Mouse (Mus musculus): Measurements from ENCODE around the gene Ppp4r4. TPM values are rescaled to one million over a fixed set of nuclear protein-coding genes. Genes with fewer than 3 reads are reported as not detected.

Ppp4r4 gene
- polyA plus RNA-seq, 1 experiment from 2014 or later = 1.8 TPM

DNA sequence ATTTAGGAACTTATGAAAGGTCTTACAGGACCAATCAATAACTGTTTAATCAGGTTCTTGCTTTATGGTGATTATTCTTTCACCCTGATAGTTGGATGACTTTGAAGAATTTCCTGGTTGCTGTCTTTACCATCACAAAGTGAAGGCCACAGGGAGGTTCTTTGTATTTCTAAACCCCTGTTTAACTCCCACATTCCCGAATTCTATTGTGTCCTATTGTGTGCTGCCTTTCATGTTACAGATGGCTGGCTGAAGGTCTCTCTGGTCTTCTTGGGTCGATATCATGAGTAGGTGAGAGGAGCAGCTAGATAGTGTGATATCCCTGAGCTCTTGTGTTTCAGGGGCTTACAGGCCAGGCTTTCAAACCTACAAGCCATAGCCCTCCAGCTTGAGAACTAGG is 15.4 kb downstream of the Ppp4r4 start:
- WGBS = 31% methylated on average over 2 of the region's 2 CpGs
- no peak for TF ChIP-seq CTCF (IDR thresholded peaks at IDR 0.05; ENCODE audit: low read depth)
- no peak for ATAC-seq (replicated peaks; ENCODE audit: low FRiP score, low read depth)

DNA sequence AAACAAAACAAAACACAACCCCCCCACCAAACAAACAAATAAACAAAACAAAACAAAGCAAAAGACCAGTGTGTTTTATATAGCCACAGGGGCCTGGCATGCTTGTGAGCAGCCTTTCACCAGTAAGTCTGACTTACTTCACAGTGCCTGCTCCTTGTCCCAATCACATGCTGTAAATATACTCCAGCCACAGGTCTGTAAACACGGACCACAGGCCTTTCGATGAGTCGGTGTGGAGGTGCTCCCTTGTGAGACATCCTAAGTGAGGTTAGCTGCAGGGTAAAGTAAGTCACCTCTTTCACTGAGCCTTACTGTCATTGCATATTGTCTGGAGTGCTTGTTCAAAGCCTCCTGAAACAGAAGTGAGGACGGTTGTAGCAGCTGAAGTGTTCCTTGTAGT is 16.4 kb downstream of the Ppp4r4 start:
- H3K36me3 ChIP-seq (ENCODE audit: insufficient read depth, low read length) = no peaks in the 10 kb centered on the region
- no peaks in the 10 kb centered on the region for H3K4me1 ChIP-seq (replicated peaks; ENCODE audit: insufficient read depth, low read length)
- H3K9ac ChIP-seq (ENCODE audit: low read depth, low read length) = no peak overlapping the region
- ATAC-seq (replicated peaks; ENCODE audit: low FRiP score, low read depth) = no peak
- H3K9me3 ChIP-seq (replicated peaks; ENCODE audit: low read length) = no peaks in the 10 kb centered on the region
- 73% methylated on average over 4 of the region's 4 CpGs for WGBS
- H3K27ac ChIP-seq = no peak overlapping the region
- no peak for TF ChIP-seq CTCF (IDR thresholded peaks at IDR 0.05; ENCODE audit: low read depth)
- no peak overlapping the region for H3K4me2 ChIP-seq (ENCODE audit: low read length)
- H3K27me3 ChIP-seq (ENCODE audit: insufficient read depth, low read length) = no peaks in the 10 kb centered on the region
- DNase-seq (ENCODE audit: low spot score) = no peak
- H3K4me3 ChIP-seq (replicated peaks; ENCODE audit: low read depth, low read length) = no peak overlapping the region

More for the DNA sequence above, 15.4 kb downstream of the Ppp4r4 start:
- Histone ChIP-seq H3K4me1 (replicated peaks; ENCODE audit: insufficient read depth, low read length) (no peaks in the 10 kb centered on the region), H3K36me3 (ENCODE audit: insufficient read depth, low read length) (no peaks in the 10 kb centered on the region), H3K27me3 (ENCODE audit: insufficient read depth, low read length) (no peaks in the 10 kb centered on the region), H3K9me3 (replicated peaks; ENCODE audit: low read length) (no peaks in the 10 kb centered on the region), H3K4me2 (ENCODE audit: low read length) (no peak overlapping the region), H3K4me3 (replicated peaks; ENCODE audit: low read depth, low read length) (no peak overlapping the region), H3K27ac (no peak overlapping the region), H3K9ac (ENCODE audit: low read depth, low read length) (no peak overlapping the region)
- DNase-seq (ENCODE audit: low spot score) = no peak

DNA sequence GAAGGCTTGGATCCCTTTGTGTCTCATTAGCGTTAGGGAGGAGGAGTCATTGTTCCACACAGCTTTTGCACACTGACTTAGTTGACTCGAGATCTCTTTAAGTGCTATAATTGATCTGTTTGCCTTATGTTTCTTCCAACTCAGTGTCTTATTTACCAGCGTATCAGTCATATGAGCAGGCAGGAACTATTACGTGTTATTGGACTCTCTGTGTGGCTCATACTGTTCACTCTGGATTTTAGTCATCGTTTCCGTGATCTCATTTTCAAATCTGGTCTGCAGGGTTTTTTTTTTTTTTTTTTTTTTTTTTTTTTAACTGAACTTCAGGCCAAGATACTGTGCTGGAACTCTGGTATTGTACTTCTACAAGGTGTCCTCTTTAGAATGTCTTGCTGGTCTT is 18.0 kb downstream of the Ppp4r4 start:
- Histone ChIP-seq H3K36me3 (ENCODE audit: insufficient read depth, low read length) (no peaks in the 10 kb centered on the region), H3K27ac (no peak overlapping the region), H3K4me3 (replicated peaks; ENCODE audit: low read depth, low read length) (no peak overlapping the region), H3K9me3 (replicated peaks; ENCODE audit: low read length) (no peaks in the 10 kb centered on the region), H3K4me2 (ENCODE audit: low read length) (no peak overlapping the region), H3K27me3 (ENCODE audit: insufficient read depth, low read length) (no peaks in the 10 kb centered on the region), H3K4me1 (replicated peaks; ENCODE audit: insufficient read depth, low read length) (no peaks in the 10 kb centered on the region), H3K9ac (ENCODE audit: low read depth, low read length) (no peak overlapping the region)
- no peak for ATAC-seq (replicated peaks; ENCODE audit: low FRiP score, low read depth)
- TF ChIP-seq CTCF (IDR thresholded peaks at IDR 0.05; ENCODE audit: low read depth) = no peak
- WGBS = 86% methylated on average over 6 of the region's 6 CpGs
- DNase-seq (ENCODE audit: low spot score) = no peak

DNA sequence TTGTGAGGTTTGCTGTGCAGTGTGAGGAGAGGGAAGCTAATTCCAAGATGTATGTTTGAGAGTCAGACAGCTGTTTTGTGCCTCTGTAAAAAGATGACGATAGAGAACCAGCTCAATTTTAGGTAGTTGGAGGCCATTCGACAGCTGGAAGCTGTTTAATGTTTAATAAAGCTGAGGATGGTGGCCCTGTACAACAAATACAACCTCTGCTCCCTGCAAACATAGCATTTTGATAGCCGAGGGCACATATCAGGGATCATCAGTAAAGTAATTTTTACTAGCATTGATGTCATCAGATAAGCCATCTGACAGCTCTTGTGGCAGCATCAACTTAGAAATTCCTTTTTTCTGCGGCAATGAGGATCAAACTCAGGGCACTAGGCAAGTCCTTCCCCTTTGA is 19.3 kb downstream of the Ppp4r4 start:
- ATAC-seq (replicated peaks; ENCODE audit: low FRiP score, low read depth) = no peak
- no peaks in the 10 kb centered on the region for H3K27me3 ChIP-seq (ENCODE audit: insufficient read depth, low read length)
- no peaks in the 10 kb centered on the region for H3K36me3 ChIP-seq (ENCODE audit: insufficient read depth, low read length)

DNA sequence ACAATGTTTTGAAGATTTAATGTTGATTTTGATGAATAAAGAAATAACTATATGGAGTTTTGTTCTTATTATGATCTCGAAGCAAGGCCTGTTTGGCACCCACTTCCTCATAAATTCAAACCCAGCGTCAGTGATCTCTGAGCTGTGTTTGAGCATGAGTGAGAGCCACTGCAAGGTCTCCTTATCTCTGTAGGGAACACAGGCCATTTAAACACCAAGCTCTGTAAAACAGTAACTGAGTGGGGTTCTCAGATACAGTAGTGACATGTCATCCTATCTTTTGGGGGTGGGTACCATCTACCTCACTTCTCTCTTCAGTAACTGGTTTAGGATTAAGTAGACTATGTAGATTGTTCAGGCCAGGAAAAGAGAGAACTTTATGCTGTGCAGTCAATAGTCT is 20.4 kb downstream of the Ppp4r4 start:
- Histone ChIP-seq H3K4me2 (ENCODE audit: low read length) (no peak overlapping the region), H3K9me3 (replicated peaks; ENCODE audit: low read length) (no peaks in the 10 kb centered on the region), H3K4me3 (replicated peaks; ENCODE audit: low read depth, low read length) (no peak overlapping the region), H3K36me3 (ENCODE audit: insufficient read depth, low read length) (no peaks in the 10 kb centered on the region), H3K9ac (ENCODE audit: low read depth, low read length) (no peak overlapping the region), H3K27me3 (ENCODE audit: insufficient read depth, low read length) (no peaks in the 10 kb centered on the region), H3K4me1 (replicated peaks; ENCODE audit: insufficient read depth, low read length) (no peaks in the 10 kb centered on the region), H3K27ac (no peak overlapping the region)
- ATAC-seq (replicated peaks; ENCODE audit: low FRiP score, low read depth) (no peak), DNase-seq (ENCODE audit: low spot score) (no peak)
- TF ChIP-seq CTCF (IDR thresholded peaks at IDR 0.05; ENCODE audit: low read depth) = no peak
- 87% methylated on average over 2 of the region's 2 CpGs for WGBS

More for the DNA sequence above, 19.3 kb downstream of the Ppp4r4 start:
- Histone ChIP-seq H3K4me2 (ENCODE audit: low read length) (no peak overlapping the region), H3K9me3 (replicated peaks; ENCODE audit: low read length) (no peaks in the 10 kb centered on the region), H3K27ac (no peak overlapping the region), H3K9ac (ENCODE audit: low read depth, low read length) (no peak overlapping the region), H3K4me3 (replicated peaks; ENCODE audit: low read depth, low read length) (no peak overlapping the region), H3K4me1 (replicated peaks; ENCODE audit: insufficient read depth, low read length) (no peaks in the 10 kb centered on the region)
- no peak for TF ChIP-seq CTCF (IDR thresholded peaks at IDR 0.05; ENCODE audit: low read depth)
- no peak for DNase-seq (ENCODE audit: low spot score)
- WGBS = 59% methylated on average over 4 of the region's 4 CpGs

DNA sequence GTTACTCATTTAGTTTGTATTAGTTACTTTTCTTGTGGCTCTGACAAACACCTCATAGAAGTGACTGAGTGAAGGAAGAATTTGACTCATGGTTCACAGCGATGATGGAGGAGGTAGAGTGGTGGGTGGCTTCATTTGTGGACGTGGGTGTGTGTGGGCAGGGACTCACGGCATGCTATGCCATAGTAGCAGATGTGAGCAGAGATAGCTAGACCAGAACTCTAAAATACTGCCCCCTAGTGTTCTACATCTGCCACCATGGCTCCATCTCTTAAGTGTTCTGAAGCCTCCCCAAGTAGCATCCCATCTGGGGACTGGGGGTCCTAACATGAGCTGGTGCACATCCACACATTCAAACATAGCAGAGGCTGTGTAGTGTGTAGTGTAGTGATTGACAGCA is 21.4 kb downstream of the Ppp4r4 start:
- no peak overlapping the region for H3K27ac ChIP-seq
- 81% methylated on average over 3 of the region's 3 CpGs for WGBS
- no peak overlapping the region for H3K4me3 ChIP-seq (replicated peaks; ENCODE audit: low read depth, low read length)
- peak; percentile 19; the same call in 1 of the 2 replicates for TF ChIP-seq CTCF (IDR thresholded peaks at IDR 0.05; ENCODE audit: low read depth)
- no peaks in the 10 kb centered on the region for H3K27me3 ChIP-seq (ENCODE audit: insufficient read depth, low read length)
- no peak overlapping the region for H3K9ac ChIP-seq (ENCODE audit: low read depth, low read length)
- no peak for ATAC-seq (replicated peaks; ENCODE audit: low FRiP score, low read depth)
- H3K36me3 ChIP-seq (ENCODE audit: insufficient read depth, low read length) = no peaks in the 10 kb centered on the region
- no peaks in the 10 kb centered on the region for H3K4me1 ChIP-seq (replicated peaks; ENCODE audit: insufficient read depth, low read length)
- no peaks in the 10 kb centered on the region for H3K9me3 ChIP-seq (replicated peaks; ENCODE audit: low read length)
- no peak overlapping the region for H3K4me2 ChIP-seq (ENCODE audit: low read length)
- DNase-seq (ENCODE audit: low spot score) = no peak

DNA sequence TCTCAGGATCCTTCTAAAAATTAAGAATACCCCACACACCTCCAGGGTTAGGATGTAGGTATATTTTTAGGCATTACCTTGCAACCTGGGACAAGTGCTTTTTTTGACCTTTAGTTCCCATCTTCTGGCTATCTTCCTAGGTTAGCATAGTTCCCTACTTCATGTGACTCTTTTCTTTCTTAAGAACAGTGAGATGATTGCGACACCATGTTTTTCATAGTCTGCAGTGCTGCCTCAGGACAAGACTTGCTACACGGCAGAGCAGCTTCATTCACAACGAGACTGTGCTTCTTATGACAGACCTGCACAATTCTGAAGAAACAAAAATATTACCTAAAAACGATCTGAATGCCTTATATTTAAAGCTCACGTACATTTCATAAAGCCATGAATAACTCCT is 24.8 kb downstream of the Ppp4r4 start:
- ATAC-seq (replicated peaks; ENCODE audit: low FRiP score, low read depth) = no peak
- DNase-seq (ENCODE audit: low spot score) = no peak
- WGBS = 89% methylated on average over 5 of the region's 5 CpGs

More for the DNA sequence above, 24.8 kb downstream of the Ppp4r4 start:
- Histone ChIP-seq H3K4me1 (replicated peaks; ENCODE audit: insufficient read depth, low read length) (no peaks in the 10 kb centered on the region), H3K4me3 (replicated peaks; ENCODE audit: low read depth, low read length) (no peak overlapping the region), H3K4me2 (ENCODE audit: low read length) (no peak overlapping the region), H3K9ac (ENCODE audit: low read depth, low read length) (no peak overlapping the region), H3K36me3 (ENCODE audit: insufficient read depth, low read length) (no peaks in the 10 kb centered on the region), H3K27me3 (ENCODE audit: insufficient read depth, low read length) (no peaks in the 10 kb centered on the region), H3K9me3 (replicated peaks; ENCODE audit: low read length) (no peaks in the 10 kb centered on the region), H3K27ac (no peak overlapping the region)
- no peak for TF ChIP-seq CTCF (IDR thresholded peaks at IDR 0.05; ENCODE audit: low read depth)

Measured in kidney, postnatal 0 days (tissue).